Mouse (Mus musculus) MEL (cell line): ENCODE results near the gene Fam213b.

Source experiments
- CTCF ChIP-seq, 3 experiments: IDR thresholded peaks in 2 of 3; conservative IDR thresholded peaks in 1 of 3; 2 replicates each; pipeline ENCODE4 v1.5.1; 2011 to 2012; ENCODE audit warnings: low read length in 3 of 3, low read depth in 2 of 3, mild to moderate bottlenecking in 2 of 3, improper control_type of control experiment in 1 of 3, inconsistent platforms in 1 of 3, mixed read lengths in 1 of 3, moderate library complexity in 1 of 3; ENCODE audit not compliant: control insufficient read depth in 1 of 3, insufficient read depth in 1 of 3, poor library complexity in 1 of 3, severe bottlenecking in 1 of 3
- EP300 ChIP-seq, 2 experiments: IDR thresholded peaks; 2 replicates each; pipeline ENCODE4 v1.6.1; 2011; ENCODE audit warnings: improper control_type of control experiment in 2 of 2, low read length in 2 of 2, low read depth in 1 of 2, mild to moderate bottlenecking in 1 of 2
- NELFE ChIP-seq: IDR thresholded peaks from 2 replicates; pipeline ENCODE4 v1.6.1; 2011; ENCODE audit warnings: low read depth, low read length, improper control_type of control experiment
- POLR2A ChIP-seq, 2 experiments: IDR thresholded peaks; 2 replicates each; pipeline ENCODE4 v1.6.1; 2011 to 2012; ENCODE audit warnings: low read length in 2 of 2, mild to moderate bottlenecking in 2 of 2, control low read depth in 1 of 2, improper control_type of control experiment in 1 of 2, low read depth in 1 of 2, moderate library complexity in 1 of 2; ENCODE audit not compliant: control insufficient read depth in 1 of 2, insufficient read depth in 1 of 2, poor library complexity in 1 of 2
- POLR2AphosphoS2 ChIP-seq: IDR thresholded peaks from 2 replicates; pipeline ENCODE4 v1.6.1; 2011; ENCODE audit warnings: low read length, improper control_type of control experiment
- RCOR1 ChIP-seq: IDR thresholded peaks from 2 replicates; pipeline ENCODE4 v1.6.1; 2012; ENCODE audit warnings: low read depth, mild to moderate bottlenecking, inconsistent platforms, low read length, improper control_type of control experiment
- USF1 ChIP-seq: IDR thresholded peaks from 2 replicates; pipeline ENCODE4 v1.6.1; 2014; ENCODE audit warnings: low read depth, mild to moderate bottlenecking, inconsistent platforms, low read length, improper control_type of control experiment, moderate library complexity
- USF2 ChIP-seq, 2 experiments: IDR thresholded peaks; 2 replicates each; pipeline ENCODE4 v1.6.1; 2011 to 2012; ENCODE audit warnings: improper control_type of control experiment in 2 of 2, low read length in 2 of 2, borderline replicate concordance in 1 of 2, inconsistent platforms in 1 of 2, low read depth in 1 of 2, mild to moderate bottlenecking in 1 of 2; ENCODE audit not compliant: insufficient read depth in 1 of 2
- ZMIZ1 ChIP-seq: IDR thresholded peaks from 2 replicates; pipeline ENCODE4 v1.6.1; 2012; ENCODE audit warnings: low read depth, mild to moderate bottlenecking, inconsistent platforms, low read length, improper control_type of control experiment, moderate library complexity

GRCm38 (mm10) chr4:154910606-154911522 is 11.9 kb upstream of the Fam213b start:
- TF ChIP-seq USF1 (no peak), POLR2A (IDR thresholded peaks at IDR 0.05; ENCODE audit: control insufficient read depth in 1 of 2, insufficient read depth in 1 of 2, low read depth in 1 of 2, low read length in 2 of 2, poor library complexity in 1 of 2) (no peak), NELFE (no peak), CTCF (IDR thresholded peaks at IDR 0.05 in 2 of 3, conservative IDR thresholded peaks at IDR 0.05 in 1 of 3; ENCODE audit: control insufficient read depth in 1 of 3, insufficient read depth in 1 of 3, low read depth in 2 of 3, low read length in 3 of 3, poor library complexity in 1 of 3, severe bottlenecking in 1 of 3) (no peak), POLR2AphosphoS2 (no peak), USF2 (IDR thresholded peaks at IDR 0.05; ENCODE audit: borderline replicate concordance in 1 of 2, insufficient read depth in 1 of 2, low read depth in 1 of 2, low read length in 2 of 2) (no peak), ZMIZ1 (no peak), RCOR1 (no peak), EP300 (IDR thresholded peaks at IDR 0.05; ENCODE audit: low read depth in 1 of 2, low read length in 2 of 2) (no peak)
